Mouse (Mus musculus) adrenal gland, postnatal 14 days (tissue): Measurements from ENCODE around the gene Gm49322. TPM values are rescaled to one million over a fixed set of nuclear protein-coding genes. Genes with fewer than 3 reads are reported as not detected.
"Not testable (repeated sequence)": the region's sequence is repeated elsewhere in the genome, so short reads cannot be mapped to it uniquely, and the experiment has no call there.

ENCODE experiments used
- DNase-seq: peaks from one replicate; pipeline ENCODE4 v3.0.0; 2021; ENCODE audit warnings: mixed read lengths
- long read RNA-seq, 2 experiments: library from polyadenylated mRNA; stranded (forward); transcript quantifications; one replicate each; pipeline ENCODE4 v2.0.0; 2021
- total RNA-seq: library from RNA; stranded (reverse); gene quantifications from 2 replicates; pipeline ENCODE4 v1.2.3, GENCODE M21; 2021

The Gm49322 gene
- total RNA-seq, result 1.6 and 2.5 TPM in 2 replicates
- long read RNA-seq, experiment 1, full-length matches to known transcripts, result 2 of 2 reads
- long read RNA-seq, experiment 1, partial matches to known transcripts, result 0 of 2 reads
- long read RNA-seq, experiment 1, other reads (novel, unspliced or antisense), result 0 of 2 reads
- long read RNA-seq, experiment 2, full-length matches to known transcripts, result 4 of 4 reads
- long read RNA-seq, experiment 2, partial matches to known transcripts, result 0 of 4 reads
- long read RNA-seq, experiment 2, other reads (novel, unspliced or antisense), result 0 of 4 reads

DNA sequence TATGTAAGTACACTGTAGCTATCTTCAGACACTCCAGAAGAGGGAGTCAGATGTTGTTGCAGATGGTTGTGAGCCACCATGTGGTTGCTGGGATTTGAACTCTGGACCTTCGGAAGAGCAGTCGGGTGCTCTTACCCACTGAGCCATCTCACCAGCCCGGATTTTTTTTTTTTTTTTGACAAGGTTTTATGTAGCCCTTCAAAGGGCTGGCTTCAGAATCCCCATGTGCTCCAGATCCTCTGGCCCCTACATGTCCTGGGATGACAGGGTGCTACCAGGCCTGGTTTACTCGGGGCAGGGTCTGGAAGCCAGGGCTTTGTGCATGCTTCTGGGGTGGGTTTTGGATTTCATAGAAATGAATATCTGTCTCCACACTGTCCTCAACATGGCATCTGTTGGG lies at the start of gene Gm49322:
Gene Gm49322, plus strand, starts transcription at position 301 of the 400 bp plus-strand sequence.
- not testable (repeated sequence) for DNase-seq

DNA sequence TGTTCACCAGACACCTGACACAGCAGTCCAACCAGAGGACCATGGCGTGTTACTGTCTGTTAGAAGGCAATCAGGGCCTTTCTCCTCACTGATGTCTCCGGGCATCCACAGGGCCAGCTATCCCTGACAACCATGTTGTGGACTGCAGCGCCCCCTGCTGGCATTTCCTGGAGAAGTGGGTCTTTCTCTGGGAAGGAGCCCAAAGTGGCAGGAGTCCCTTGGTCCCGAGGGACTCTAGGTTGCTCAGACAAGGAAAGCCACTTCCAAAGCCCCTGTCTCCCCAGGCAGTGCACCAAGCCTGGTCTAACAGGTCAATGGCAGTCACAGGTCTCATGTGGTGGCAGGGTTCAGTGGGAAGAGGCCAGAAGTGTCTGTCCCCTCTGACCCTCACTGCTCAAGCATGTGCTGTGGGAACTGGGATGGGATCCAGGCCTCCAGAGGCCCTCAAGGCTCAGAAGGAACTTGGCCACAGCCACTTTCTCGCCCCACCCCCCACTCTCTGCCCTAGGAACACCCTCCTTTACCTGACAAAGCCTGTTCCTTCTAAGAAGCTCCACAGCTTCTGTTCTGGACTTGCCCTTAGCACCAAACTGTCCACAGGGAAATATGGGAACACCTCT lies 48.4 kb upstream of the Gm49322 start:
- DNase-seq, result peak; percentile 94

- no peak for DNase-seq
These were observed 46.4 kb upstream of the Gm49322 start for GRCm38 (mm10) chr10:80559431-80559830.

DNA sequence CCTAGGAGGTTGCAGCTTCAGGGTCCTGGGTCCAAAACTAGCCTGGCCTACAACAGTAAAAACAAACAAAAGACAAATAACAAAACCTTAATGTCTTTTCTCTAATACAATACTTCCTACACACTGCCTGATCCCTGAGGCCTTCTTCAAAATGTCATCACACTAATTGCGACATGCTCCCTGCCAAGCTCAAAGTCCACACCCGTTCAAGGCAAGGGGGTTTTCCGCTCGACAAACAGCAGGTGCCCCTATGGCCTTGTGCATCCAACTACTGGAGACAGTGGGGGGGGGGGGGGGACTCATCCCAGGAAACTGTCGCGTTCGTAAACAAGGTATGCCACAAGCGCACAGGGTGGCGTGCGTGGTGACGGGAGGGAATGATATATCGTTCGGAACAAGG lies 45.2 kb upstream of the Gm49322 start:
- no peak for DNase-seq

DNA sequence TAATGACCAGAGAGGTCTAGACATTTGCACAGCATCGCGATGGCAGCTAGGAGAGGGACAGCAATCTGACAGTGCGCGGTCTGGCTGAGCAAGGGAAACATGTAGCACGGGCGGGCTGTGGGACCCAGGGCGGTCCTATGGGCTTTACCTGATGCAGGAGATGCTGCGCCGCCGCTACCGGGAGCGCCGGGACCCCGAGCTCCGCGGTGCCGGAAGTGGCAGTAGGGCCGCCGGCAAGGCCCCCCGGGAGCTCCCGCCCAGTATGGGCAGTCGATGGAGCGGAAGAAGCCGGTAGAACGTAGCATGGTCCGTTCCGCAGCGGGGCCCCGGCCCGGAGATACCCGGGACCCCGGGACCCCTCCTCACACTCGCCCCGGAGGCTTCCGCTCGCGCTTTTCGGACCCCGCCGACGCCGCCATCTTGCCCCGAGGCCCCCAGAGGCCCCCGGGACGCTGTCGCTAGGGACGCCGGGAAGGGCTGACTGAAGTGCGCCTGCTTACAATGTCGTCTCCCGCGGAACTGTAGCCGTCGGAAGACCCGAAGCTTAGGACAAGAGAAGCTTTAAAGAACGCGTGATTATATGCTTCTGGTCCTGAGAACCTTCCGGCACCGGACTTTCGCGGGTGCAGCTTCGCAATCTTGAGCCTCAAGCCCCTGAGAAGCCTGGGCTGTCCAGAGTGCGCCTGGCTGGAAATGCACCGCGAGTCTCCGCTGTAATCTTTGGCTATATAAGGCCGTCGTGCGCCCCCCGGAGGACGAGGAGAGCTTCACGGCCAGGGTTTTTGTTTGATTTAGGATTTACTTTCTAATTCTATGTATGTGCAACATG lies 44.5 kb upstream of the Gm49322 start, which contains the start of gene Rexo1:
Gene Rexo1, minus strand, starts transcription at position 445 of the 829 bp plus-strand sequence.
- peak; percentile 96 for DNase-seq

DNA sequence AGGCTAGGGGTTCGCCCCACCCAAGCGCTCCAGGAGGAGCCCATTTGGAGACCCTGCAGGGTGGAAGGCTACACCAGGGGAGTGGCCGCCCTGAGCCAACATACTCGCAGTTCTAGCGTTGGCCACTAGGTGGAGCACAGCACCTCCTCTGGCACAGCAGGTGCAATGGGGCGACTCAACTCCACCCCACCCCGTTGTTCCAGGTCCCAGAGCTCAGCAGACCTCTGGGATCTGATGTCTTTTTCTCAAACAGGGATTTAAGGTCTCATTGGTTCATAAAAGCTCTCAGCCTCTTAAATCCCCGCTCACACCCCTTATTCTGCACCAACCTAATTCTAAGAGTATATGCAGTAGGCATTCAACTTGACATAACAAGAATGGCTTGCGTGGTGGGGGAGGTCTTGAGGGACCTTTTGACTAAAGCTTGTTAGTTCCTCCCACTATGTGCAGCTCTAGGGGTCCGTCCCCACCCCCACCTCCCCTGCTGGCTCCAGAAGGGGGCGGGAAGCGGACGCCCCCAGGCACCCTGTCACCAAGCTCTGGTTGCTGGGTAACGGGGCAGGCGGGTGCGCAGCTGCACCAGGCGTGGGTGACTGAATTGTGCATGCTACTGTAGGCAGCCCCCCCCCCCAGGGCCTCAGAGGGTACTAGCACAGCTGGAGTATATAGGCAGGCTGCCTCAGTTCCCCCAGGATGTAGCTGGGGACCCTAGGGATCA lies 39.3 kb upstream of the Gm49322 start:
- DNase-seq, result peak; percentile 91

- DNase-seq, result no peak
These were observed 36.9 kb upstream of the Gm49322 start for GRCm38 (mm10) chr10:80568876-80569275.

GRCm38 (mm10) chr10:80569664-80570066 lies 36.2 kb upstream of the Gm49322 start:
- DNase-seq, result peak; percentile 89

DNA sequence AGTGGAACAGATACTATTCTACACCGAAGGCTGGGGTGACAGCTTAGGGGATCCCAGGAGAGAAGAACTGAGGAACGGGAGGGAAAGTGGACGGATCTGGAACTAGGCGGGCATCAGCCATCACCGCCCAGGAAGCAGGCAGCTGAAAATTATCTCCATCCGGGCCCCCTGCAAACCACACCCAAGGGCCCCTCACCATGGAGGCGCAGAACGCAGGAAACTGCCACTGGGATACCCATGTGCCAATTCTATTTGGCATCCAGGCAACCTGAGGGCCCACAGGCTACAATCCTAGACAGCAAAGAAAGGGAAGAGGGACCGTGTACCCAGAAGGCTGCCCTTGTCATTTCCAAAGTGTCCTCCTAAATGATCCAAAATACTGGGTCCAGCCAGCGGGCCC lies 35.4 kb upstream of the Gm49322 start:
- no peak for DNase-seq

- no peak for DNase-seq
These were observed 34.7 kb upstream of the Gm49322 start for GRCm38 (mm10) chr10:80570871-80571836.

- no peak for DNase-seq
These were observed 33.3 kb upstream of the Gm49322 start for GRCm38 (mm10) chr10:80572477-80572876.

GRCm38 (mm10) chr10:80573944-80574343 lies 31.9 kb upstream of the Gm49322 start:
- DNase-seq, result no peak

DNA sequence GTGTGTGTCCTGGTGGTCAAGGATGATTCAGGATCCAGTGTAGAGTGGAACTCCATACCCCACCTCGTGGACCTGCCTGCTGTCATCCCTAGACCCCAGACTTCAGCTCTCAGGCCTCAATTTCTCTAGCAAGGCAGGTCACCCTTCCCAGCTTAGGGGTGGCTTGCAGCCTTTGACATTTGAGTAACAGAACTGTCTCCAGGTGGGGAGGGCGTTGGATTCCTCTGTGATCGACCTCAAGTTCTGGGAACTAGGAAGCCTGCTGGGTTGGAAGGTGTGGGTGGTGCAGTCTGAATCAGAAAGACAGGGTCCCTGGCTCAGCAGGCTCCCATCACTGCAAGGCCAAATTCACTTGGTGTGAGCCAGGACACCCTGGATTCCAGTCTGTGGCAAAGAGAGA lies 30.9 kb upstream of the Gm49322 start:
- DNase-seq, result no peak

DNA sequence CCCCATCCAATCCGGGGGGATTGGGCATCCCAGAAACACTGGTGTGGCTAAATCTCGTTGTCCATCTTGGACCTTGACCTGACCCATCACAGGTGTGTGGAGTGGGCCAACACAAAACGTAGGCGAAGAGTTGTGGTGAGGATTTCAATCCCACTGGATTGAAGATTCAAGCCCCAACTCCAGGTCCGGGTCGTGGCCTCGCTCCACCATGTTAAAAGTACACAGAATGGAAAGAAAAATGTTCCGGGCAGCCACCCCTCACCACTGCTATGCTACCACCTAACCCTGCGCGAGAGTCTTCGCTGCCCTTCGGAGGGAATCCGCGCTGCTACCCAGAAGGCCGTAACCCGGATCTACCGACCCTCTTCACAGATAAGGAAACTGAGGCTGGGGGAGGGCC lies 29.9 kb upstream of the Gm49322 start:
- no peak for DNase-seq

GRCm38 (mm10) chr10:80576351-80577194 lies 29.2 kb upstream of the Gm49322 start:
- DNase-seq, result peak; percentile 84

DNA sequence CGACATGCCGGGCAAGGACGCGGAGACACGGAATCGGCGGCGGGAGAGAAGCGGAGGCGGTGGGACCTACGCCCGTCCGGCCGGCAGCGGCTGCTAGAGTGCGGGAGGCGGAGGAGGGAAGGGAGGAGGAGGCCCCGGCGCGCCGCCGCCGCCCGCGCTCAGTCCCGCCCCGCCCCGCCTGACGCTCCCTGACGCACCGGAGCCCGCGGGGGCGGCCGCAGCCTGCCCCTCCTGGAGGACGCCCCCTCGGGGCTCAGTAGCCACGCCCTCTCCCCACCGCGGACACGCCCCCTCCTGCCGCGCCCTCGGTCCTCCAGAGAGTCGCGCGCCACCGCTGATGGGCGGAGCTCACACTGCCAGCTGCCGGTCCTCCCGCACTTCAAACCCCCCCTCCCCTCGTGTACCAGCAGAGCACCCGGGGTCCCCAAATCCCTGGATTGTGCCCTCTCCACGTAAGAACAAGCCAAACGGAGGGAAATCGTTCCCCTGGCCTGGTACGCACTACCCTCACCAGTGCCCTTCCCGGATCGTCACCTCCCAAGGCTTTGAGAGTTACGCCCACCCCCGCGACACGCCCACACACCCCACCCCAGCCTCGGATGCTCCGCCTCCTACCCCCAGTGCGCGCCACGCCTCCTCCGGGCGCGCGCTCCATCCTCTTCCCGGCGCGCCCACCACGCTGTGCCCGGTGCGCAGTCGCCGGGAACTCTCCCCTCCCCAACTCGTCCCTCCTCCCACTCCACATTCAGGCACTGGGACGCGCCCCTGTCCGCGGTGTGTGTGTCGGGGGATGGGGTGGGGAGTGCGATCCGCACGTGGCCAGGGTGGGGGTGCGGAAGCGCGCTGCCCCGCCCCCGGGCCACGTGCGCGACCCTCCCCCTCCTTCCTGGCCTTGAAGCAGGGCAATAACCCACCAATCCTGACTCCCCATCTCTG lies 28.4 kb upstream of the Gm49322 start, which contains the start of gene Klf16:
Gene Klf16, minus strand, starts transcription at position 127 of the 936 bp plus-strand sequence.
- peak; percentile 100 for DNase-seq

- DNase-seq, result peak; percentile 93
These were observed 27.6 kb upstream of the Gm49322 start for GRCm38 (mm10) chr10:80578131-80578750.

GRCm38 (mm10) chr10:80578911-80579310 lies 26.9 kb upstream of the Gm49322 start:
- DNase-seq, result peak; percentile 79
